Mouse (Mus musculus): ENCODE data around the gene Cdh11. TPM values are rescaled to one million over a fixed set of nuclear protein-coding genes. Genes with fewer than 3 reads are reported as not detected.

The Cdh11 gene
- polyA plus RNA-seq, 1 experiment from 2014 or later: 184 TPM

GRCm38 (mm10) chr8:102612146-102612545 lies 173.3 kb downstream of the Cdh11 start:
- no peak for ATAC-seq (ENCODE audit: insufficient number of reproducible peaks, low FRiP score, low TSS enrichment, low read depth)
- Histone ChIP-seq H3K4me2 (replicated peaks) (no peak overlapping the region), H3K4me3 (replicated peaks) (no peak overlapping the region), H3K4me1 (no peaks in the 10 kb centered on the region), H3K27ac (replicated peaks) (no peak overlapping the region), H3K36me3 (no peaks in the 10 kb centered on the region), H3K27me3 (no peaks in the 10 kb centered on the region), H3K9ac (no peak overlapping the region), H3K9me3 (replicated peaks) (no peaks in the 10 kb centered on the region)
- WGBS: 80% methylated on average over 4 of the region's 4 CpGs

- Histone ChIP-seq H3K36me3 (no peaks in the 10 kb centered on the region), H3K9ac (no peak overlapping the region), H3K27me3 (no peaks in the 10 kb centered on the region), H3K4me1 (no peaks in the 10 kb centered on the region), H3K4me3 (replicated peaks) (no peak overlapping the region), H3K4me2 (replicated peaks) (no peak overlapping the region), H3K9me3 (replicated peaks) (no peaks in the 10 kb centered on the region), H3K27ac (replicated peaks) (no peak overlapping the region)
- ATAC-seq (ENCODE audit: insufficient number of reproducible peaks, low FRiP score, low TSS enrichment, low read depth): no peak
- WGBS: 54% methylated on average over 4 of the region's 4 CpGs
Measured at GRCm38 (mm10) chr8:102601327-102601726, 184.1 kb downstream of the Cdh11 start.

- WGBS: 55% methylated on average over 3 of the region's 3 CpGs
- no peak overlapping the region for H3K27ac ChIP-seq (replicated peaks)
- no peak overlapping the region for H3K4me2 ChIP-seq (replicated peaks)
- no peak overlapping the region for H3K9ac ChIP-seq
- ATAC-seq (ENCODE audit: insufficient number of reproducible peaks, low FRiP score, low TSS enrichment, low read depth): no peak
- no peaks in the 10 kb centered on the region for H3K36me3 ChIP-seq
- no peaks in the 10 kb centered on the region for H3K27me3 ChIP-seq
- H3K9me3 ChIP-seq (replicated peaks): no peaks in the 10 kb centered on the region
- H3K4me1 ChIP-seq: no peaks in the 10 kb centered on the region
- no peak overlapping the region for H3K4me3 ChIP-seq (replicated peaks)
Measured at GRCm38 (mm10) chr8:102596523-102596922, 188.9 kb downstream of the Cdh11 start.

GRCm38 (mm10) chr8:102593899-102594298 lies 191.5 kb downstream of the Cdh11 start:
- Histone ChIP-seq H3K36me3 (no peaks in the 10 kb centered on the region), H3K4me2 (replicated peaks) (no peak overlapping the region), H3K9me3 (replicated peaks) (no peaks in the 10 kb centered on the region), H3K27me3 (no peaks in the 10 kb centered on the region), H3K4me3 (replicated peaks) (no peak overlapping the region), H3K4me1 (no peaks in the 10 kb centered on the region), H3K27ac (replicated peaks) (no peak overlapping the region), H3K9ac (no peak overlapping the region)
- WGBS: 82% methylated on average over 6 of the region's 6 CpGs
- ATAC-seq (ENCODE audit: insufficient number of reproducible peaks, low FRiP score, low TSS enrichment, low read depth): no peak

Small RNA genes lying within 50 kb of the gene (microRNA-seq; reads per million reads assigned to microRNA genes)
- gene Gm26301 (ENCODE audit: borderline number of aligned reads): not detected
